In the genomic region with DNA sequence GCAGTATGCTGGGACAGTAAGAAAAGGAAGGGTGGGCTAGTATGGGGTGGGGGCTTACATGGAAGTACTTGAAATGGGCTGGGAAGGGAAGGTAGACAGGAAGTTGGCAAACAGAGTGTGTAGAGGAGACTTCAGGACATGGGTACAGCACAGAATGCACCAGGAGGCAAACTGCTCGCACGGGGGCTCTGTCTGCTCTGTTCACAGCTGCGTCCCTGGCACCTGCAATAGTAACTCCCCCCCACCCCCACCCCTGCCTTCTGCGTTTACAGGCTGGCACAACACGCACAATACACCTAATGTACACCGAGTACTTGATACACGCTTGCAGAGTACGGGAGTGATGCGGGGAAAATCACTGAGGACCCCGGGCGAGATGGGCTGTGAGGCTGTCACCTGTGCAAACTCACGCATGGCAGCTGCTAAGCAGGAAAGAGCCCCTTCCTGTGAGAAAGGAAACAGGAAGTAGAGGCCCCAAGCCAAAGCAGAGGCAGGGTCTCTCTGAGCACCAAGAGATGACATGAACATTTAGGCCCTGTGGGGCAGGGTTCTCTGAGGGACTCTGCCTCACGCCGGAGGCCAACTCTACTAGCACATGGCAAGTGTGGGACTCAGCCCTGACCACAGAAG, we compare ENCODE assay signal across 8 mouse cellular contexts. TPM values are rescaled to one million over a fixed set of nuclear protein-coding genes. Genes with fewer than 3 reads are reported as not detected.
DNase-seq lines count a peak whose midpoint lies in the region; ATAC-seq and TF ChIP-seq lines count a peak whose summit lies in the region.

No protein-coding gene starts in this region.

- peak overlapping the region; percentile 59 for H3K27ac ChIP-seq in kidney, adult 2 months (ENCODE audit: insufficient read depth, low read depth, low read length)
- 0 out of 2 replicates have a peak overlapping the region, but pooled peaks have one; percentile 10 for H3K27ac ChIP-seq in hindbrain, embryonic 15.5 days (replicated peaks)
- H3K27ac ChIP-seq in small intestine, adult 2 months (ENCODE audit: insufficient read depth, low read depth, low read length) = peak overlapping the region; percentile 30

- no peaks in the 10 kb centered on the region for H3K36me3 ChIP-seq in kidney, adult 2 months (ENCODE audit: control insufficient read depth, insufficient read depth, low read length)
- H3K36me3 ChIP-seq in hindbrain, embryonic 15.5 days = no peaks in the 10 kb centered on the region
- H3K36me3 ChIP-seq in small intestine, adult 2 months (ENCODE audit: control insufficient read depth, insufficient read depth, low read length) = no peaks in the 10 kb centered on the region

- peak; percentile 33 for DNase-seq in kidney, adult 2 months
- no peak for DNase-seq in kidney, postnatal 14 days
- no peak for DNase-seq in urinary bladder, postnatal 25 days (ENCODE audit: low spot score)
- DNase-seq in layer of hippocampus, adult 9-10 months (ENCODE audit: low spot score) = no peak
- DNase-seq in cerebellum, adult 11 months = no peak

- H3K4me3 ChIP-seq in kidney, adult 2 months (ENCODE audit: insufficient read depth, low read depth, low read length) = no peak overlapping the region
- H3K4me3 ChIP-seq in hindbrain, embryonic 15.5 days = no peak overlapping the region
- no peak overlapping the region for H3K4me3 ChIP-seq in small intestine, adult 2 months (ENCODE audit: low read depth, low read length)

- H3K27me3 ChIP-seq in kidney, adult 2 months (replicated peaks; ENCODE audit: control insufficient read depth, insufficient read depth, low read length) = no peaks in the 10 kb centered on the region
- H3K27me3 ChIP-seq in hindbrain, embryonic 15.5 days = no peaks in the 10 kb centered on the region
- H3K27me3 ChIP-seq in small intestine, adult 2 months (ENCODE audit: control insufficient read depth, insufficient read depth, low read length) = no peaks in the 10 kb centered on the region

- WGBS in kidney, adult 2 months = 73% methylated on average over 14 of the region's 14 CpGs
- 78% methylated on average over 14 of the region's 14 CpGs for WGBS in hindbrain, embryonic 15.5 days
- 84% methylated on average over 14 of the region's 14 CpGs for WGBS in small intestine, adult 2 months

- 0 out of 2 replicates have a peak, but pooled peaks cover 2% of the 10 kb centered on the region for H3K4me1 ChIP-seq in kidney, adult 2 months (ENCODE audit: control insufficient read depth, insufficient read depth, low read length)
- H3K4me1 ChIP-seq in hindbrain, embryonic 15.5 days (replicated peaks) = peaks cover 21% of the 10 kb centered on the region
- H3K4me1 ChIP-seq in small intestine, adult 2 months (ENCODE audit: control insufficient read depth, insufficient read depth, insufficient read length, low read length) = peaks cover 9% of the 10 kb centered on the region

- no peak overlapping the region for H3K9ac ChIP-seq in hindbrain, embryonic 15.5 days

- no peak overlapping the region for H3K4me2 ChIP-seq in hindbrain, embryonic 15.5 days

- TF ChIP-seq CTCF in kidney, adult 2 months (conservative IDR thresholded peaks at IDR 0.05; ENCODE audit: insufficient read depth, insufficient read length, low read depth, low read length) = no peak
- no peak for TF ChIP-seq CTCF in small intestine, adult 2 months (IDR thresholded peaks at IDR 0.05; ENCODE audit: extremely low read depth, insufficient read length, insufficient replicate concordance, low read depth, low read length)

- ATAC-seq in activated CD4-positive, CD25-positive, alpha-beta regulatory T cell, adult 4 months = peak; percentile 65
- no peak for ATAC-seq in hindbrain, embryonic 15.5 days (ENCODE audit: low FRiP score, low read depth)

- no peaks in the 10 kb centered on the region for H3K9me3 ChIP-seq in hindbrain, embryonic 15.5 days

- no peak for TF ChIP-seq POLR2A in kidney, adult 2 months (IDR thresholded peaks at IDR 0.05; ENCODE audit: low read depth, low read length)
- TF ChIP-seq POLR2A in small intestine, adult 2 months (IDR thresholded peaks at IDR 0.05; ENCODE audit: low read depth, low read length) = no peak

RNA-seq across cellular contexts. Expression of a gene that starts 34.9 kb away (rescaled TPM):
- 17.3 and 19.8 TPM in 2 replicates for polyA plus RNA-seq in kidney, adult 2 months (2012; rRNA removed)
- polyA plus RNA-seq in activated CD4-positive, CD25-positive, alpha-beta regulatory T cell, adult 4 months (2017; shearing (Covaris generic)) = 10 to 100 TPM; 10.6 to 11.3 TPM
- 10.8 and 11.5 TPM in 2 replicates for polyA plus RNA-seq in hindbrain, embryonic 15.5 days (2015; fragmentation: Nextera tagmentation; extraction: Ambion mirVana)
- 19.5 and 19.6 TPM in 2 replicates for polyA plus RNA-seq in small intestine, adult 2 months (2012; rRNA removed)
